Mouse (Mus musculus) limb, embryonic 10.5 days (tissue): ENCODE results near the gene Thsd4. TPM values are rescaled to one million over a fixed set of nuclear protein-coding genes. Genes with fewer than 3 reads are reported as not detected.

Experiments used
- DNase-seq: peaks from one replicate; pipeline ENCODE4 v3.0.0-alpha.2; 2017; ENCODE audit warnings: low spot score
- H3K27ac ChIP-seq: fragments of 300-500 bp; sonication (generic); 2 replicates; pipeline ENCODE4 v1.5.1; 2016; ENCODE audit warnings: mild to moderate bottlenecking
- H3K27me3 ChIP-seq: fragments of 300-500 bp; sonication (generic); 2 replicates; pipeline ENCODE4 v1.6.1; 2016; ENCODE audit warnings: low read depth, mild to moderate bottlenecking; ENCODE audit not compliant: poor library complexity, severe bottlenecking
- H3K36me3 ChIP-seq: fragments of 300-500 bp; sonication (generic); 2 replicates; pipeline ENCODE4 v1.6.1; 2016; ENCODE audit warnings: mild to moderate bottlenecking, moderate library complexity
- H3K4me1 ChIP-seq: fragments of 300-500 bp; sonication (generic); 2 replicates; pipeline ENCODE4 v1.6.1; 2016
- H3K4me3 ChIP-seq: fragments of 300-500 bp; sonication (generic); 2 replicates; pipeline ENCODE4 v1.5.1; 2016; ENCODE audit warnings: mild to moderate bottlenecking, moderate library complexity
- H3K9me3 ChIP-seq: fragments of 300-500 bp; sonication (generic); replicated peaks from 2 replicates; pipeline ENCODE4 v1.6.1; 2016; ENCODE audit warnings: mild to moderate bottlenecking
- WGBS: fragments of 180-500 bp; shearing (Covaris S2); methylation state at CpG from one replicate; pipeline ENCODE4 v1.1.7; 2016; 5-methylcytosine and 5-hydroxymethylcytosine counted together
- polyA plus RNA-seq: library from polyadenylated mRNA; unstranded; fragments of >200 nt; fragmentation: Nextera tagmentation; extraction: Ambion mirVana; gene quantifications from 2 replicates; pipeline ENCODE4 v1.2.1, GENCODE M21; 2016

Gene Thsd4
- polyA plus RNA-seq, 1 experiment from 2014 or later, result 11.8 TPM

DNA sequence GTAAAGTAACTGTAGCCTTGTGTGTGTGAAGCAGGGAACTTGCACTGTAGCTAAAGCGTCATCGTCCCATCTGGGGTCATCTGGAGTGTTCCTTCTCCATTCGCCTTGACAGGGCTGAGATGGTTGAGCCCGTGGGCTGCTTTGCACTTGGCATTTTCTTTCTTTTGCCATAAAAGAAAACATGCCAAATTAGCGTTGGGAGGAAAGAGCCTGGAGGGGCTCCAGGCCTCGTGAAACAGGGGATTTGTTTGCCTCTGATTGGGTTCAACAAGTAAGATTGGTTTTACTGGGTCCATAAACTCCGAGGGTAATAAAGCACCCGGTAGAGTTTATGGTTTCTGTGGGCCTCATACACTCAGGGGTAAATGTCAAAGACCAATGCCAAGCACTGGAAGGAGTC is 519.5 kb downstream of the Thsd4 start:
- H3K4me1 ChIP-seq, result peaks cover 28% of the 10 kb centered on the region
- DNase-seq, result no peak
- no peak overlapping the region for H3K4me3 ChIP-seq
- H3K36me3 ChIP-seq, result no peaks in the 10 kb centered on the region
- H3K27ac ChIP-seq, result peak overlapping the region; percentile 72
- H3K9me3 ChIP-seq, result no peaks in the 10 kb centered on the region
- WGBS, result 65% methylated on average over 8 of the region's 8 CpGs
- no peaks in the 10 kb centered on the region for H3K27me3 ChIP-seq

DNA sequence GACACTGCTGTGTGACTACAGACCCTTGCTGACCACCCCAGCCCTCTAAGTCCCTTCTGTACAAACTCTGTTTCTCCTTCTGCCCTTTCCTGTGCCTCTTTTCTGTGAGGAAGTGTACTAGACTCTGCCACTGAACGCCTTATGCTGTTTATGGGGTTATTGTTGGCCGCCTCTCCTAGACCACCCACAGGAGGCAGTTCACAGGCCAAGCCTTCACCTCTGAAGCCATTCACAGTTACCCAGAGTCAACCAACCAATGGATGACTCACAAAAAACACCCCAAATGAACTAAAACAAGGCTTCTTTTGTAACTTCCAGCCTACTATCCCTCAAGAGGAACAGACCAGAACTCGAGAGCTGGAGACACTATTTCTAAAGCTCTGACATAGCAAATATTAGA is 520.4 kb downstream of the Thsd4 start:
- Histone ChIP-seq H3K4me3 (no peak overlapping the region), H3K27me3 (no peaks in the 10 kb centered on the region), H3K36me3 (no peaks in the 10 kb centered on the region), H3K27ac (peak overlapping the region; percentile 67), H3K4me1 (peaks cover 28% of the 10 kb centered on the region), H3K9me3 (no peaks in the 10 kb centered on the region)
- WGBS, result 77% methylated on average over 3 of the region's 3 CpGs
- no peak for DNase-seq

DNA sequence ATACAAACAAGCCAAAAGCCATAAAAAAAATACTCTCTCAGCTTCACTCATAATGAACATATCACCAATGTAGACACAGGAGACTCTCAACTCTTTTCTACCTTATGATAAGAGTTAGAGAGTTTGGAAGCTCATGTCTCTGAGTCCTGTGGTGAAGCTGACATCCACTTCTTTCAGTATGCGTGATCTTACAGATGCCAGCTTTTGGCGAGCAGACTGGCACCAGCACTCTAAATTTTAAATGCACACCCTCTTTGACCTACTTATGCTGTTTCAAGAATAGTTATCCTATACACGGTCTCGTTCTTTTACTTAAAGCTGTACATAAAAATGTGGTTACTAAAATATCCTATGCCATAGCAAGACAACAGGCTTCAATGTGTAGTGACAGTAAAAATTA is 524.1 kb downstream of the Thsd4 start:
- WGBS, result 93% methylated on average over 4 of the region's 4 CpGs
- Histone ChIP-seq H3K36me3 (no peaks in the 10 kb centered on the region), H3K27me3 (no peaks in the 10 kb centered on the region), H3K4me1 (peaks cover 16% of the 10 kb centered on the region), H3K9me3 (no peaks in the 10 kb centered on the region), H3K27ac (no peak overlapping the region), H3K4me3 (no peak overlapping the region)
- DNase-seq, result no peak

DNA sequence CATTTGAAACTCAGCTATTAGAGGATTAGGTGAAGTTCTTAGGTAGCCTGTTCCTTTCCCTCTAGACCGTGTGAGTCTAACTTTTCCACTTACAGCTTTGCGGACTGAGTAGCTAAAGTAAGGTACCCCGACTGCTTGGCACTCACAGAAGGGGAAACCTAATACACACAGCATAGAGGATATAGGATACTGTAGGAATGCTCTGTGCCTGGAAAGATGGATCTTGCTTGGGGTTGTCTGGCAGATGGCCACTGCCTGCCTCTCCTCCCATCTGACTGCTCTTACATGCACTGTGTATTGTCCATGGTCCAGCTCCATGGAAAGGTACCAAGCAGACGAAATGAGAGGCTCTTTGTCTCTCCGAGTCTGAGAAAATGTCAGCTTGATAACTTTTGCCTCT is 530.4 kb downstream of the Thsd4 start:
- Histone ChIP-seq H3K4me1 (peaks cover 4% of the 10 kb centered on the region; the same call in 1 of the 2 replicates), H3K27me3 (no peaks in the 10 kb centered on the region), H3K4me3 (no peak overlapping the region), H3K9me3 (no peaks in the 10 kb centered on the region), H3K36me3 (no peaks in the 10 kb centered on the region), H3K27ac (no peak overlapping the region)
- WGBS, result 91% methylated on average over 5 of the region's 5 CpGs
- DNase-seq, result no peak

DNA sequence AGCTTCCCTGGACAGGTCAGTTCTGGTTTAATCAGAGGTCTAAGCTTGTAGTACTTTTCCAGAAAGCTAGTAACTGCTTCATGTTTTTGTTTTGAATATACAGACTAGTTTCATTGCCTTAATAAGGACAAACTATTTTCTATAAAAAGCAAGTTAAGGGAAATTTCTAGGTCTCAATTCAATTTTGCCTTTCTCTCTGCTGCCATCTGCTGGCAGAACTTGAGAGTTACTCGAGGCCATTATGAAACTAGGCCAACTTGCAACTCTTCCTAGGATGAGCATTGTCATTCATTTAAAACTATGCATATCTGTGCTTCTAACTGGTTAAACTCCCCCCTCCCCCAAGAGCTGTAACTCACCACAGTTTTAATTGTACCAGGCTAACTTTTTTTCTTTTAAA is 532.0 kb downstream of the Thsd4 start:
- H3K36me3 ChIP-seq, result no peaks in the 10 kb centered on the region
- H3K4me3 ChIP-seq, result no peak overlapping the region
- WGBS, result 11% methylated on average over 1 of the region's 1 CpGs
- no peaks in the 10 kb centered on the region for H3K9me3 ChIP-seq
- peak; percentile 65 for DNase-seq
- H3K27ac ChIP-seq, result no peak overlapping the region
- no peaks in the 10 kb centered on the region for H3K27me3 ChIP-seq
- peaks cover 4% of the 10 kb centered on the region; the same call in 1 of the 2 replicates for H3K4me1 ChIP-seq

DNA sequence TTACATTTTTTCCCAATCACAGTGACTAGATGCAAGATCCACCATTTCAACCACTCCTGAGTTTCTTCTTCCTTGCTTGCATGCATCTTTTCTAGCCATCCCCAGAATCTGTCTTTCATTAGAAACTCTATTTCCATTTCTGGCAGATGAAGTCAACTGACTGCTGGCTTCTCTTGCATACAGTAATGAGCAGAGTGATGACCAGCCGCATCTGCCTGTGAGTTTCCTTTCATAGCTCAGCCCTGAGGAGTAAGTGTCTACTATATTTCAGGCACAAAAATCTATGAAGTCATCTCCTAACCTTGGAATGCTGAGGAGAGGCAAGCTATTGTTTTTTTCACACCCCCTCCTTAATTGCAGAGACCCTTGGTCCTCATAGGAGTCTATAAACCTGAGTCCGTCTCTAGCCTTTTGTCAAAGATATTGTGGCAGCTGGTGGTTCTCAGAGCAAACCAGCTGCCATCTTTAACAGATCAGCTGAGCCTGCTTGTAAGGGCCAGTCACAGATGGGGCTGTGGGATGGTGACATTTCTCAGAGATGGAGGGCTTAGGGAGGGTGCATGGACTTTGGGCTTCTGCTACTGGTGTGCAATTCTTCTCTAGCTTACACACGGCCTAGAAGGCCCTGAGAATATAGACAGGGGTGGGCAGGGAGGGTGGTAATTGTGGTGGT is 535.8 kb downstream of the Thsd4 start:
- peaks cover 4% of the 10 kb centered on the region; the same call in 1 of the 2 replicates for H3K4me1 ChIP-seq
- no peak for DNase-seq
- peaks cover 3% of the 10 kb centered on the region; the same call in 1 of the 2 replicates for H3K36me3 ChIP-seq
- 86% methylated on average over 3 of the region's 3 CpGs for WGBS
- no peak overlapping the region for H3K4me3 ChIP-seq
- no peaks in the 10 kb centered on the region for H3K9me3 ChIP-seq
- no peaks in the 10 kb centered on the region for H3K27me3 ChIP-seq
- no peak overlapping the region; the same call in 1 of the 2 replicates for H3K27ac ChIP-seq

DNA sequence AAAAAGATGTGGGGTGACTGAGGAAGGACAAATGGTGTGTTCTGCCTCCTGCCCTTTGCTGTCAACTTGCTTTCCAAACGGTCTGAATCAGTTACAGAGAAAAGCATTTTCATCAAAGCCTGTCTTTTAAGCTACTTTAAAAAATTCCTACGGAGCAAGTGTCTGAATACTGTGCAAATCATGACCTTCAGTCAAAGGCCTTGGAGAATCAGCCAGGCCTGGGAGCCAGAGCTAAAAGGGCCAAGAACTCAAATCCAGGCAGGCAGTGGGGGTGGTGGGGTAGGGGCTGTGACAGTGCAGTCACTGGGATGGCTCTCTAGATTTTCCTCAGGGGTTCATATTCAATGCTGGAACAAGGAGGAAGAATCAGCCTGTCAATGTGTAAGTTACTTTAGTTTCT is 540.7 kb downstream of the Thsd4 start:
- WGBS, result 85% methylated on average over 2 of the region's 2 CpGs

DNA sequence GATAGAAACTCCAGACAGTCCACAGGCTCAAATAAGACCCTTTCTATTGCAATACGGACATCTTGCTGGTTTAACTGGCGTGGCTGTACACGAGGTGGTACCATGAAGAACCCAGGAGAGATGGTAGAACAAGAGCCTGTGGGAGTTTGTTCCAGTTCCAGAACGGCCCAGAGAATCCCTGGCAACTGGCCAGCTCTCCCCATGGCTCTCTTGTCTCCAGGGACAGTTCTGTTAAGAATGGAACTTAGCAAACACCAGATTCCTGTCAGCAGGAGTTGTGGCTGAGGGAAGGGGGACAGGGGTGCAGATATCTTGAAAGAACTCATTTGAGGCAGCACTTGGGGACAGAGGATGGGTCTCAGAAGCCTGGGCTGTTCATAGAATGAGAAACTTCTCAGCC is 550.6 kb downstream of the Thsd4 start:
- H3K27ac ChIP-seq, result no peak overlapping the region
- no peaks in the 10 kb centered on the region for H3K36me3 ChIP-seq
- no peaks in the 10 kb centered on the region for H3K27me3 ChIP-seq
- H3K4me3 ChIP-seq, result no peak overlapping the region
- no peak for DNase-seq
- 0 out of 2 replicates have a peak, but pooled peaks cover 2% of the 10 kb centered on the region for H3K4me1 ChIP-seq
- no peaks in the 10 kb centered on the region for H3K9me3 ChIP-seq
- 88% methylated on average over 4 of the region's 4 CpGs for WGBS

More for the DNA sequence above, 540.7 kb downstream of the Thsd4 start:
- Histone ChIP-seq H3K4me1 (peaks cover 6% of the 10 kb centered on the region; the same call in 1 of the 2 replicates), H3K36me3 (peaks cover 3% of the 10 kb centered on the region; the same call in 1 of the 2 replicates), H3K9me3 (no peaks in the 10 kb centered on the region), H3K27ac (no peak overlapping the region), H3K4me3 (no peak overlapping the region), H3K27me3 (no peaks in the 10 kb centered on the region)
- no peak for DNase-seq

DNA sequence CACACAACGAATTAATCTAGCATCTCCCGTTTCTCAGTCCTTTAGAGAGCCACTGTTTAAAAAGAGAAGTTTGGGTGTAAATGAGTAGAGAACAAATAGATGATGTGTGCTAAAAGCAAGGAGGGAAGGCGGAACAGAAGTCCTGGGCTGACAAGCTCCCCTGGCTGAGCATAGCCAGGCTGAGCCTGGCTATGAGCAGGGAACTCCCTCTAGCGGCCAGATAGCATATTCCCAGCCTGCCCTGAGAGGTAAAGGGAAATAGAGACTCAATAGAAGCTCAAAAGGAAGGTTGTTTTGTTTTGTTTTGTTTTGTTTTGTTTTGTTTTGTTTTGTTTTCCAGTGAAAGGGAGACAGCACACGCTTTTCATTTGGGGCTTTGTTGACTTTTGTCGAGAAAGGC is 552.5 kb downstream of the Thsd4 start:
- DNase-seq, result peak; percentile 66
- Histone ChIP-seq H3K9me3 (no peaks in the 10 kb centered on the region), H3K36me3 (no peaks in the 10 kb centered on the region), H3K27ac (no peak overlapping the region), H3K4me1 (peaks cover 17% of the 10 kb centered on the region), H3K27me3 (no peaks in the 10 kb centered on the region), H3K4me3 (no peak overlapping the region)
- WGBS, result 34% methylated on average over 6 of the region's 6 CpGs

DNA sequence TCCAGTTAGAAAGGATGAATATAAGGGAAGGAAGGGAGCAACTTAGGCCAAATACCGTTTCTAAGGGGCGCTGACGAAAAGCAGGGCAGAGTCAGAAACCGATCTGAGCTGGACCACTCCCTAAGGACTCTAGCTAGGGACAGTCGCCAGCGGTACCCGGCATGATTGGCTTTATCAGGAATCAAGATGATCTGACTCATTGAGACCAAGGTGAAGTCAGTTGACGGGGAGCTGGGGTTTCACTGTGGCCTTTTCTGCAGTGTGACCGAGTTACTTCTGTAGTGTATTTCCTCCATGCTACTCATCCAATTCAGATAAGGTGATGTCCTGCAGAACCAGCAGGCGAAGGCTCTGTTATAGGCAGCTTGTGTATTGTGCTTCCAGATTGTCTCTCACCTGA is 556.8 kb downstream of the Thsd4 start:
- Histone ChIP-seq H3K4me3 (no peak overlapping the region), H3K4me1 (peaks cover 41% of the 10 kb centered on the region), H3K9me3 (no peaks in the 10 kb centered on the region), H3K27me3 (no peaks in the 10 kb centered on the region), H3K27ac (no peak overlapping the region), H3K36me3 (no peaks in the 10 kb centered on the region)
- WGBS, result 80% methylated on average over 10 of the region's 10 CpGs
- no peak for DNase-seq

DNA sequence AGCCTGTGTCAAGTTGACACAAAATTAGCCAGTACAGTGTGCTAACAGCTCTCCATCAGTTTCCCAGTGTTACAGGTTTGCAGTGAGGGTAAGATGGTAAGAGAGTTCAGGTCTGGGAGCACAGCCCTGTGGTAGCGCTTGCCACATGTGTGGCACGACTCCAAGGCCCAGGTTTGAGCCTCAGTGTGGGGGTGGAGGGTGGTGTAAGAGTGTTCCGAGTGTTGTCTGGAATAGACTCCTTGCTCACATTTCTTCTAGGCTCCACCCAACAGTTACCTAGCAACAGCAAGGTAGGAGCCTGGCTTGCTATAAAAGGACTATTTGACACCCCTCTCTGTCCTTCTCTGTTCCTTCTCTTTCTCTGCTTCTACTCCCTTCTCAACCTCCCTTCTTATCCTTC is 557.5 kb downstream of the Thsd4 start:
- no peaks in the 10 kb centered on the region for H3K27me3 ChIP-seq
- H3K27ac ChIP-seq, result no peak overlapping the region
- H3K4me1 ChIP-seq, result peaks cover 41% of the 10 kb centered on the region
- no peaks in the 10 kb centered on the region for H3K9me3 ChIP-seq
- H3K4me3 ChIP-seq, result no peak overlapping the region
- no peak for DNase-seq
- 56% methylated on average over 3 of the region's 3 CpGs for WGBS
- H3K36me3 ChIP-seq, result no peaks in the 10 kb centered on the region

DNA sequence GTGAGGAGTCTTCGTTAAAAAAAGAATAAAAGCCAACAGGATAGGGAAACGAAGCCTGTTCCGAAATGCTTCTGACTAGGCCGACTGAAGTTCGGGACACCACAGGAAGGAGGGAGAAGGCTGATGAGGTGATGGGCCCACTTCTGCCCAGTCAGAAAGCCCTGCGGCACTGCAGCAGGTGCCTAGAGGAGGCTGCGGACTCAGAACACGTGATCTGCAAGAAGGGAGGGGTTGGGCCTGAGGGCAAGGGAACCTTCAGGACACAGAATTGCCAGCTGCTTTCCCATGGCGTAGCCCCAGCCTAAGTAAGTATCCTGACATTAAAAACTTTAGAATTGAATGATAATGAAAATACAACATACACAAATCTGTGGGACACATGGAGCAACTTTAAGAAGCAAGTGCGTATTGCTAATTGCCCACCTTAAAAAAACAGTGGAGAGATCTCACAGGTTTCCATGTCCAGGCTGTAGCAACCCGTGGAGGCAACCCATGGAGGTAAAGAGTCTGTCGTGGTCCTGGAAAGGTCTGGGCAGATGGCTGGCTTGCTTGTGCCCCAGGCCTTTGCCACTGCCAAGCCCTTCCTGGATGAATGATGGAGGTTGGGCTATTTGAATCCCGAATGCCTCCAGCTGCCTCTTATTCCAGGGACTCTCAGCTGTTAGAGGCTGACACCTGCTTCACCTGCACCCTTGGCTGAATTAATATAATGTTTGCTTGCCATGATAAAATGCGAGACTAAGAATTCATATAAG is 560.5 kb downstream of the Thsd4 start:
- H3K4me1 ChIP-seq, result peaks cover 55% of the 10 kb centered on the region
- DNase-seq, result no peak
- H3K4me3 ChIP-seq, result no peak overlapping the region
- H3K27me3 ChIP-seq, result no peaks in the 10 kb centered on the region
- no peaks in the 10 kb centered on the region for H3K36me3 ChIP-seq
- no peaks in the 10 kb centered on the region for H3K9me3 ChIP-seq
- WGBS, result 69% methylated on average over 14 of the region's 14 CpGs
- H3K27ac ChIP-seq, result no peak overlapping the region

DNA sequence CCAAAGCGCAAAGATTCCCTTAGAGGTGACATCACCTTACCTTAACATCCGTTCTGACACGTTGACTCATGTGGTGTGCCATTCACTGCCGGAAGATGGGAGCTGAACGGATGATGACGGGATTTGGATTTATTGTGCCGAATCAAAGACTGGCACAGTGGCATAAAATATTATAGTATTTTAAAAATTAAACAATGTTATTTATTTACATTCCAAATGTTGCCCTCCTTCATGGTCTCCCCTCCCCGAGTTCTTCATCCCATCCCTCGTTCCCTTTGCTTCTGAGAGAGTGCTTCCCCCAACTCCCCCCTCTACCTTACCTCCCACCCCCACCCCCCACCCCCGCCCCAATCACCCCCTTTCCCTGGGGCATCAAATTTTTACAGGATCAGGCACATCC is 561.3 kb downstream of the Thsd4 start, which contains the start of gene Nr2e3:
Gene Nr2e3, minus strand, starts transcription at position 101 of the 400 bp plus-strand sequence.
- Histone ChIP-seq H3K36me3 (no peaks in the 10 kb centered on the region), H3K9me3 (no peaks in the 10 kb centered on the region), H3K27ac (no peak within 1 kb of the TSS; the same call in 1 of the 2 replicates), H3K4me1 (peaks cover 58% of the 10 kb centered on the region), H3K4me3 (no peak within 1 kb of the TSS), H3K27me3 (no peaks in the 10 kb centered on the region)
- no peak for DNase-seq
- WGBS, result 84% methylated on average over 10 of the region's 10 CpGs
